ENCODE assay signal across 7 mouse cellular contexts in the genomic region with DNA sequence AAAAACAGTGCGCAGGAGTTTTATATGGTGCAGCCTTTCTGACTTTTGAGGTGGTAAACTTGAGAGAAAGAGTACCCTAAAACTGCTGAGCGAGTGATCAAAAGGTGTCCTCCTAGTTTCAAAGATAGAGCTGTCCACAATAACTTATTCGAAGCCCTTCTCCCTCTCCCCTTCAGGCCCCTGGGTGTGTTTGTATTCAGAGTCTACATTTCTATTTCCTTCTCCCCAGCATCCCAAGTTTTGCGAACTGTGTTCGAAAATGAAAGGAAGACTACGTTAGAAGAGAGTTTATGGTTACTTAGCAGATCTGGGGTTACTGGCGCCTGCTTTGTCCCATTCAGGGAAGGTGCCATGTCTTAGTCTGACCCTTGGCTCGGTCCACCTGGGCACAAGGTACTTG. TPM values are rescaled to one million over a fixed set of nuclear protein-coding genes. Genes with fewer than 3 reads are reported as not detected.
DNase-seq lines count a peak whose midpoint lies in the region; ATAC-seq lines count a peak whose summit lies in the region.

No protein-coding gene starts in this region.

- ATAC-seq in megakaryocyte, adult 5-6 weeks (ENCODE audit: poor library complexity, severe bottlenecking), result no peak
- no peak for ATAC-seq in forebrain, embryonic 11.5 days (replicated peaks; ENCODE audit: low FRiP score)
- no peak for ATAC-seq in limb, embryonic 15.5 days (ENCODE audit: insufficient number of reproducible peaks, low FRiP score, low TSS enrichment, low read depth)
- no peak for ATAC-seq in stomach, embryonic 16.5 days (ENCODE audit: insufficient read depth, low FRiP score)
- ATAC-seq in megakaryocyte-erythroid progenitor cell, adult 5-6 weeks (replicated peaks; ENCODE audit: low FRiP score, low TSS enrichment, poor library complexity, severe bottlenecking), result no peak

- DNase-seq in forebrain, embryonic 11.5 days (ENCODE audit: low spot score), result no peak
- DNase-seq in urinary bladder, postnatal 25 days (ENCODE audit: low spot score), result no peak

- peaks cover 7% of the 10 kb centered on the region for H3K4me1 ChIP-seq in megakaryocyte, embryonic 14.5 days
- 0 out of 2 replicates have a peak, but pooled peaks cover 4% of the 10 kb centered on the region for H3K4me1 ChIP-seq in forebrain, embryonic 11.5 days (replicated peaks; ENCODE audit: control insufficient read depth, insufficient read depth, low read length)
- H3K4me1 ChIP-seq in limb, embryonic 15.5 days, result peaks cover 15% of the 10 kb centered on the region
- H3K4me1 ChIP-seq in stomach, embryonic 16.5 days (ENCODE audit: control insufficient read depth, insufficient read depth, low read length), result no peaks in the 10 kb centered on the region

- peak overlapping the region; percentile 97 for H3K4me3 ChIP-seq in megakaryocyte, embryonic 14.5 days (replicated peaks)
- H3K4me3 ChIP-seq in forebrain, embryonic 11.5 days (ENCODE audit: low read depth, low read length), result peak overlapping the region; percentile 98
- peak overlapping the region; percentile 94 for H3K4me3 ChIP-seq in limb, embryonic 15.5 days
- H3K4me3 ChIP-seq in stomach, embryonic 16.5 days (replicated peaks; ENCODE audit: low read length), result peak overlapping the region; percentile 84

- peak overlapping the region; percentile 55 for H3K4me2 ChIP-seq in forebrain, embryonic 11.5 days (ENCODE audit: low read depth, low read length, severe bottlenecking)
- peak overlapping the region; percentile 69 for H3K4me2 ChIP-seq in limb, embryonic 15.5 days
- peak overlapping the region; percentile 69 for H3K4me2 ChIP-seq in stomach, embryonic 16.5 days (ENCODE audit: low read depth, low read length)

- H3K27me3 ChIP-seq in megakaryocyte, embryonic 14.5 days (replicated peaks), result no peaks in the 10 kb centered on the region
- no peaks in the 10 kb centered on the region; the same call in 1 of the 2 replicates for H3K27me3 ChIP-seq in forebrain, embryonic 11.5 days (ENCODE audit: control insufficient read depth, insufficient read depth, low read length)
- H3K27me3 ChIP-seq in limb, embryonic 15.5 days, result no peaks in the 10 kb centered on the region
- no peaks in the 10 kb centered on the region for H3K27me3 ChIP-seq in stomach, embryonic 16.5 days (ENCODE audit: control insufficient read depth, insufficient read depth, low read length)

- WGBS in forebrain, embryonic 11.5 days, result 62% methylated on average over 8 of the region's 8 CpGs
- WGBS in limb, embryonic 15.5 days, result 61% methylated on average over 8 of the region's 8 CpGs
- 62% methylated on average over 8 of the region's 8 CpGs for WGBS in stomach, embryonic 16.5 days

- peak overlapping the region; percentile 51; the same call in 1 of the 2 replicates for H3K9ac ChIP-seq in forebrain, embryonic 11.5 days (ENCODE audit: low read length)
- no peak overlapping the region for H3K9ac ChIP-seq in limb, embryonic 15.5 days
- H3K9ac ChIP-seq in stomach, embryonic 16.5 days (ENCODE audit: low read length), result peak overlapping the region; percentile 63

- no peak overlapping the region for H3K27ac ChIP-seq in forebrain, embryonic 11.5 days (ENCODE audit: low read depth, low read length)
- H3K27ac ChIP-seq in limb, embryonic 15.5 days, result no peak overlapping the region
- no peak overlapping the region for H3K27ac ChIP-seq in stomach, embryonic 16.5 days (ENCODE audit: low read length)

- H3K9me3 ChIP-seq in megakaryocyte, embryonic 14.5 days, result peaks cover 9% of the 10 kb centered on the region
- no peaks in the 10 kb centered on the region for H3K9me3 ChIP-seq in forebrain, embryonic 11.5 days (ENCODE audit: control insufficient read depth, low read length)
- no peaks in the 10 kb centered on the region for H3K9me3 ChIP-seq in limb, embryonic 15.5 days
- no peaks in the 10 kb centered on the region for H3K9me3 ChIP-seq in stomach, embryonic 16.5 days (replicated peaks; ENCODE audit: control insufficient read depth, low read length)

- H3K36me3 ChIP-seq in megakaryocyte, embryonic 14.5 days (replicated peaks; ENCODE audit: low read length), result peaks cover 4% of the 10 kb centered on the region
- H3K36me3 ChIP-seq in forebrain, embryonic 11.5 days (ENCODE audit: control insufficient read depth, insufficient read depth, low read length), result no peaks in the 10 kb centered on the region
- H3K36me3 ChIP-seq in limb, embryonic 15.5 days, result peaks cover 20% of the 10 kb centered on the region
- no peaks in the 10 kb centered on the region for H3K36me3 ChIP-seq in stomach, embryonic 16.5 days (ENCODE audit: control insufficient read depth, insufficient read depth, low read length)

RNA-seq across cellular contexts. Expression of a gene that starts 20.0 kb away (rescaled TPM):
- polyA plus RNA-seq in megakaryocyte, embryonic 14.5 days (2012; ENCODE audit: insufficient read depth, low replicate concordance), result 0.57 TPM in 1 of 2 replicates, not detected in the other
- 0.21 TPM in 1 of 2 replicates, not detected in the other for total RNA-seq in megakaryocyte, adult 5-6 weeks (2015)
- total RNA-seq in megakaryocyte, adult 5-6 weeks (2017), result 1.5 and 3.4 TPM in 2 replicates
- polyA plus RNA-seq in forebrain, embryonic 11.5 days (2014; fragmentation: Nextera tagmentation; extraction: Ambion mirVana), result 6.5 and 7.3 TPM in 2 replicates
- 28.5 and 42.0 TPM in 2 replicates for polyA plus RNA-seq in limb, embryonic 15.5 days (2015; fragmentation: Nextera tagmentation; extraction: Ambion mirVana)
- 34.1 and 63.1 TPM in 2 replicates for polyA plus RNA-seq in stomach, embryonic 16.5 days (2015; fragmentation: Nextera tagmentation; extraction: Ambion mirVana)
- 0.13 TPM in 1 of 2 replicates, not detected in the other for total RNA-seq in megakaryocyte-erythroid progenitor cell, adult 5-6 weeks (2014; fragmentation: Nextera tagmentation)
- total RNA-seq in megakaryocyte-erythroid progenitor cell, adult 5-6 weeks (2017), result 2.7 and 5.7 TPM in 2 replicates

RNA-seq across cellular contexts. Expression of a gene that starts 42.4 kb away (rescaled TPM):
- polyA plus RNA-seq in megakaryocyte, embryonic 14.5 days (2012; ENCODE audit: insufficient read depth, low replicate concordance), result 1,157 and 1,276 TPM in 2 replicates
- total RNA-seq in megakaryocyte, adult 5-6 weeks (2015), result 518 and 554 TPM in 2 replicates
- total RNA-seq in megakaryocyte, adult 5-6 weeks (2017), result 238 and 262 TPM in 2 replicates
- 1,123 and 1,194 TPM in 2 replicates for polyA plus RNA-seq in forebrain, embryonic 11.5 days (2014; fragmentation: Nextera tagmentation; extraction: Ambion mirVana)
- polyA plus RNA-seq in limb, embryonic 15.5 days (2015; fragmentation: Nextera tagmentation; extraction: Ambion mirVana), result 2,137 and 2,166 TPM in 2 replicates
- 581 and 721 TPM in 2 replicates for polyA plus RNA-seq in stomach, embryonic 16.5 days (2015; fragmentation: Nextera tagmentation; extraction: Ambion mirVana)
- 439 and 465 TPM in 2 replicates for total RNA-seq in megakaryocyte-erythroid progenitor cell, adult 5-6 weeks (2014; fragmentation: Nextera tagmentation)
- total RNA-seq in megakaryocyte-erythroid progenitor cell, adult 5-6 weeks (2017), result 227 and 273 TPM in 2 replicates
